Mouse (Mus musculus) MEL (cell line): ENCODE measurements around the gene Pigs.

Source experiments
- CTCF ChIP-seq, 3 experiments: IDR thresholded peaks in 2 of 3; conservative IDR thresholded peaks in 1 of 3; 2 replicates each; pipeline ENCODE4 v1.5.1; 2011 to 2012; ENCODE audit warnings: low read length in 3 of 3, low read depth in 2 of 3, mild to moderate bottlenecking in 2 of 3, improper control_type of control experiment in 1 of 3, inconsistent platforms in 1 of 3, mixed read lengths in 1 of 3, moderate library complexity in 1 of 3; ENCODE audit not compliant: control insufficient read depth in 1 of 3, insufficient read depth in 1 of 3, poor library complexity in 1 of 3, severe bottlenecking in 1 of 3
- ETS1 ChIP-seq: IDR thresholded peaks from 2 replicates; pipeline ENCODE4 v1.6.1; 2012; ENCODE audit warnings: low read depth, mild to moderate bottlenecking, inconsistent platforms, low read length, improper control_type of control experiment, moderate library complexity
- MAZ ChIP-seq: IDR thresholded peaks from 2 replicates; pipeline ENCODE4 v1.6.1; 2012; ENCODE audit warnings: low read depth, mild to moderate bottlenecking, inconsistent platforms, low read length, improper control_type of control experiment
- MXI1 ChIP-seq: IDR thresholded peaks from 2 replicates; pipeline ENCODE4 v1.6.1; 2011; ENCODE audit warnings: mild to moderate bottlenecking, low read depth, low read length, improper control_type of control experiment
- NELFE ChIP-seq: IDR thresholded peaks from 2 replicates; pipeline ENCODE4 v1.6.1; 2011; ENCODE audit warnings: low read depth, low read length, improper control_type of control experiment
- POLR2A ChIP-seq, 2 experiments: IDR thresholded peaks; 2 replicates each; pipeline ENCODE4 v1.6.1; 2011 to 2012; ENCODE audit warnings: low read length in 2 of 2, mild to moderate bottlenecking in 2 of 2, control low read depth in 1 of 2, improper control_type of control experiment in 1 of 2, low read depth in 1 of 2, moderate library complexity in 1 of 2; ENCODE audit not compliant: control insufficient read depth in 1 of 2, insufficient read depth in 1 of 2, poor library complexity in 1 of 2
- TCF12 ChIP-seq: IDR thresholded peaks from 2 replicates; pipeline ENCODE4 v1.6.1; 2014; ENCODE audit warnings: low read depth, mild to moderate bottlenecking, inconsistent platforms, low read length, improper control_type of control experiment, moderate library complexity
- ZC3H11A ChIP-seq: IDR thresholded peaks from 2 replicates; pipeline ENCODE4 v1.6.1; 2012; ENCODE audit warnings: low read depth, mild to moderate bottlenecking, inconsistent platforms, low read length, improper control_type of control experiment
- ZKSCAN1 ChIP-seq: IDR thresholded peaks from 2 replicates; pipeline ENCODE4 v1.6.1; 2012; ENCODE audit warnings: low read depth, mild to moderate bottlenecking, inconsistent platforms, low read length, improper control_type of control experiment, moderate library complexity
- ZMIZ1 ChIP-seq: IDR thresholded peaks from 2 replicates; pipeline ENCODE4 v1.6.1; 2012; ENCODE audit warnings: low read depth, mild to moderate bottlenecking, inconsistent platforms, low read length, improper control_type of control experiment, moderate library complexity

DNA sequence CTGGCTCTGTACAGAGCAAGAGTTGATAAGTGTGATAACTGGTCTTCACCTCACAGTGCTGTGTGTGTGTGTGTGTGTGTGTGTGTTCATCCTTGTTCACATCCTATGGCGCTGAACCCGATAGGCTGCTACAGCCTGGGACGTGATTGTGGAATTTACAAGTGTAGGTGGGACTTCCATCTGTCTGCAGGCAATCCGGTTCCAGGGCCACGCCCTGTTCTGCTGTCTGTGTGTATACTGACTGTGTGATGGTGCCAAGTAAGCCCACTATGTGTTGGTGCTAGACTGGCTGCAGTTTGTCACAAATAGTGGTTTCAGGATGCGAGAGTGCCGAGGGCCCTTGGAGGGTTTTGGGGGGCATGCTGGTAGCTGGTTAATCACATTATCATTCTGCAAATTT, 54.1 kb downstream of the Pigs start:
- no peak for TF ChIP-seq POLR2A (IDR thresholded peaks at IDR 0.05; ENCODE audit: control insufficient read depth in 1 of 2, insufficient read depth in 1 of 2, low read depth in 1 of 2, low read length in 2 of 2, poor library complexity in 1 of 2)
- TF ChIP-seq ZC3H11A: no peak
- no peak for TF ChIP-seq CTCF (IDR thresholded peaks at IDR 0.05 in 2 of 3, conservative IDR thresholded peaks at IDR 0.05 in 1 of 3; ENCODE audit: control insufficient read depth in 1 of 3, insufficient read depth in 1 of 3, low read depth in 2 of 3, low read length in 3 of 3, poor library complexity in 1 of 3, severe bottlenecking in 1 of 3)
- TF ChIP-seq NELFE: no peak
- no peak for TF ChIP-seq TCF12
- no peak for TF ChIP-seq MXI1
- TF ChIP-seq ZMIZ1: no peak
- TF ChIP-seq ZKSCAN1: no peak
- TF ChIP-seq ETS1: no peak
- TF ChIP-seq MAZ: no peak
